Mouse (Mus musculus): ENCODE results near the gene Slc32a1.
A peak's percentile ranks its signal among the peaks of the same experiment; 100 is the strongest.

Slc32a1 gene

DNA sequence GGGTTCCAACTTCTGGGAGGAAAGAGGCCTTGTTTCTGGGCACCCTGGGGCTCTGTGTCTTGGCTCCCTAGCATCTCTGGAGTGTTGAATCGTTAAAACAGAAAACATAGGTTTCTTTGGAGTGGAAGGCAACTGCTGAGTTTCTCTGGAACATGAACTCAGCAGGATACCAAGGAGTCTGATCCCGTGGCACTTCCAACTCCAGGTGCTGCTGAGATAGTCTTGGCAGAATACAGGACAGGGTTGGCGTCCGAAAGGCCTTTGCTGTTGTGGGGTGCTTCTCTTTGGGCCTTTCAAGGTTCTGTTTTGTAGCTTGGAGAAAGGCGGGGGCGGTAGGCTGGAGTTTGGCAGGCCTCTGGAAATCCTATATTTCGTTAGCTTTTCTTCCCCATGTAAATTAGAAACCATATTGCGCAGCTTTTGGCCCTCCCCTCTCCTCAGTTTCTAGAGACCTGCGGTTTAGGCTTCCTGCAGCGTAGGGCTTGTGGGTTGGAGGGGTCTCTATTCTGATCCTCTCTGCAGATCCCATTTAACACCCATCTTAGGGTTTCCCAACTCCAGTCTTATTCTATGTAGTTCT lies 2.2 kb downstream of the Slc32a1 start:
- no peak for DNase-seq

DNA sequence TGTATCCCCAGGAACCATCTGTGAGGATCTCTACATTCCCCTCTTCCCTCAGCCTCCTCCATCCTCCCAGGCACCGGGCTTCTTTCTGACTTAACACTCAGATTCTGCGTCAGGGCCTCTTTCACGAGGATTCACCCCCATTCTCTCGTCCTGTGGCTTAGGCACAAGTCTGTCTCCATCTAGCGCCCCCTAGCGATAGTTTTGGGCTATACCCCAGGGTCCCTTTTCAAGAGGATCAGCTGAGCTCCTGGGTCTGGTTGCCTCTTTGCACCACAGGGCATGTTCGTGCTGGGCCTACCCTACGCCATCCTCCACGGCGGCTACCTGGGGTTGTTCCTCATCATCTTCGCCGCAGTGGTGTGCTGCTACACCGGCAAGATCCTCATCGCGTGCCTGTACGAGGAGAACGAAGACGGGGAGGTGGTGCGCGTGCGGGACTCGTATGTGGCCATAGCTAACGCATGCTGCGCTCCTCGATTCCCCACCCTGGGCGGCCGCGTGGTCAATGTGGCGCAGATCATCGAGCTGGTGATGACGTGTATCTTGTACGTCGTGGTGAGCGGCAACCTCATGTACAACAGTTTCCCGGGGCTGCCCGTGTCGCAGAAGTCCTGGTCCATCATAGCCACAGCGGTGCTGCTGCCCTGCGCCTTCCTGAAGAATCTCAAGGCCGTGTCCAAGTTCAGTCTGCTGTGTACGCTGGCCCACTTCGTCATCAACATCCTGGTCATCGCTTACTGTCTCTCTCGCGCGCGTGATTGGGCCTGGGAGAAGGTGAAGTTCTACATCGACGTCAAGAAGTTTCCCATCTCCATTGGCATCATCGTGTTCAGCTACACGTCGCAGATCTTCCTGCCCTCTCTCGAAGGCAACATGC lies 3.2 kb downstream of the Slc32a1 start:
- peak; percentile 88 for DNase-seq

DNA sequence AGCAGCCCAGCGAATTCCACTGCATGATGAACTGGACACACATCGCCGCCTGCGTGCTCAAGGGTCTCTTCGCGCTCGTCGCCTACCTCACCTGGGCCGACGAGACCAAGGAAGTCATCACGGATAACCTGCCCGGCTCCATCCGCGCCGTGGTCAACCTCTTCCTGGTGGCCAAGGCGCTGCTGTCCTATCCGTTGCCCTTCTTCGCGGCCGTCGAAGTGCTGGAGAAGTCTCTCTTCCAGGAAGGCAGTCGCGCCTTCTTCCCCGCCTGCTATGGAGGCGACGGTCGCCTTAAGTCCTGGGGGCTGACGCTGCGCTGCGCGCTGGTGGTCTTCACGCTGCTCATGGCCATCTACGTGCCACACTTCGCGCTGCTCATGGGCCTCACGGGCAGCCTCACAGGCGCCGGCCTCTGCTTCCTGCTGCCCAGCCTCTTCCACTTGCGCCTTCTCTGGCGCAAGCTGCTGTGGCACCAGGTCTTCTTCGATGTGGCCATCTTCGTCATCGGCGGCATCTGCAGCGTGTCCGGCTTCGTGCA lies 3.9 kb downstream of the Slc32a1 start:
- DNase-seq, result peak; percentile 21

DNA sequence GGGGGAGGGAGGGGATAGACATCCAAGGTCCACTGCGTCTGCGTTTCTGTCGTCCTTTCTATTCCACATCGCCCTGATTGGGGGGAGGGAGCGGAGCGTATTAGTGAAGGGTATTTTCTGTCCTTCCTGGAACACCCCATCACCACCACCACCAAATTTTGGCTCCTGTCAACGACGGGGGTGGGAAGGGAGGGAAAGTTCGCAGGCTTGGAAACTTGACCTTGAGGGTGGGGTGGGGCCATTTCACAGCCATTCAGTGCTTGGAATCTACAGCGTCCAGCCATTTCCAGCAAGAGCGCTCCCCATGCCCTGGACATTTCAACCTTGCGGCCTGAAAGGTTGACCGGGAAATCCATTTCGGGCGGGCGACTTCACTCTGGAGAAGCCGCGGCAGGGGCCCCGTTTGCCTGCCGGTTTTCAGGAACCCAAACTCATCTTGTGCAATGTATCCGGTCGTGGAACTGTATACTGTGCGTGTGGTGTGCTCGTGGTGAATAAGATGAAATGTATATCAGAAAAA lies 4.7 kb downstream of the Slc32a1 start:
- DNase-seq, result no peak

DNA sequence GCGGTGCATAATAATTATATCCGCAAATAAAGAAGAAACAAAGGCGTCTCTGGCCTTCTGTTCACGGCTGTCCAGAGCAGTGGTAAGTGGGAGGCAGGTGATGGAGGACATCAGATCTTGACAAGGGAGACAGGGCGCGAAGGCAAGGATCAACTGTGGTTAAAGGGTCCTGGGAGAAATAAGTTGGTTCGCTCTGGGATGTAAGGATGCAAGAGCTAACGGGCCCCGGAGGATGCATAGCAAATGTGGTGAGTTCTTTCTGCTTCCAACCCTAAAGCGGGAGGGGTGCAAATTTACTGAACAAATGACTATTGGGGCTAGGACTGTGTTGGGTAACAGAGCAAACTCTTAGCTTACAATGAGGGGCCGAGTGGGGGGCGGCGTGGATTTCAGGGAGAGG lies 5.1 kb downstream of the Slc32a1 start:
- no peak for DNase-seq

DNA sequence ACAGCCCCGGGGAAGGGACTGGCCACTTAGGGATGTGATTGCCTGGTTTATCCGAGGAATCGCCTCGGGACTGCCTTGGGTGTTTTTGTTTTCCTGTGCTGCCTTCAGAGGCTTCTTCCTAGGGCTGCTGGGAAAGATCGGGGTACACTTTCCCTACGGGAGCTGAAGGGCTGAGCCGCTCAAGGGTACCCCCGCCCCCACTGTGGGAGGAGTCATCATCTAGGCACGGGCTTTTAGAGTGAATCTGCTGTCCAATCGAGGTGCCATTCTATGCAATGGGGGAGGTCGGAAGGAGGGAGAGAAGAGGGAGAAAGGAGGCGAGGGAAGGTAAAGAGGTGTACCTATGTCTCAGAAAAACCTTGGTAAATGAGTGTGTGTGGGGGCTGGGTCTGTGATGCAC lies 5.7 kb downstream of the Slc32a1 start:
- DNase-seq, result no peak

DNA sequence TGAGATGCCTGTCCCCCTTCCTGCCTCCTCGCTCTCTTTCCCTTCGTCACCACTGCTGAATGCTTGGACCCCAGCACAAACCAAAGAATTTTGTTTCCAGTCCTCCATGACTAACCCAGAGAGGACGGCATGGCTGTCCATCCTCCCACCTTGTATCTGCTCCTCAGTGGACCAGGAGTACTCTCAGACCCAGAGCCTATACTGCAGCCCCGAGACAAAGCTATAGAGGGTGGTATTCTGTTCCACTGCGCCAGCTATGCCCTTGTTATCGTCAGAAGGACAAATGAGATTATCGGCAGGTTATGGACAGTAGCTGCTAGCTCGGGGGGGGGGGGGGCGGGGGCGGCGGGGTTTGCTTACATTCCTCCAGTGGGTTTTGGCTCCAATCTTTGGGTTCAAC lies 6.2 kb downstream of the Slc32a1 start:
- DNase-seq, result no peak

DNA sequence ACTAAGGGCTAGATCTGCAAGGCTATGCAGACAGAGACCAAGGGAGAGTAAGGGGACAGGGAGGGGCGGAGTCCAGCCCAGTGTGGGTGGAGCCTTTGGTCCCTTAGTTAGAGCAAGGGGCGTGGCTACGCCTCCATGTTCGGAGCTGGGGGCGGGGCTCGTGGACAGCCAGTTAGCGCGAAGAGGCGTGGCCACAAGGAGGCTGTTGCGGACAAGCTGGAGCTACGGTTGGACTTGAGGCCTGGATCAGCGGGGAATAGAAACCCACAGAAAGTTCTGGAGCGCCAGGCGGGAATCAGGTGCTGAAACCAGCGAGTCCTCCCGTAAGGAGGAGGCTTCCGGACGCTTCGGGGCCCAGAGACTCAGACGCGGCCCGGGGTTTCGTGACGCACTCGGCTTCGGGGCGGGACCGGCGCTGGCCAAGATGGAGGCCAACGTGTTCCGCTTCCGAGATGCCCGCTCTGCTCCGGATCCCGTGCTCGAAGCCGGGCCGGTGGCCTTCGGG lies 14.2 kb downstream of the Slc32a1 start, which contains the start of gene Actr5:
Gene Actr5, plus strand, starts transcription at position 171 of the 505 bp plus-strand sequence.
- DNase-seq, result peak; percentile 98

DNA sequence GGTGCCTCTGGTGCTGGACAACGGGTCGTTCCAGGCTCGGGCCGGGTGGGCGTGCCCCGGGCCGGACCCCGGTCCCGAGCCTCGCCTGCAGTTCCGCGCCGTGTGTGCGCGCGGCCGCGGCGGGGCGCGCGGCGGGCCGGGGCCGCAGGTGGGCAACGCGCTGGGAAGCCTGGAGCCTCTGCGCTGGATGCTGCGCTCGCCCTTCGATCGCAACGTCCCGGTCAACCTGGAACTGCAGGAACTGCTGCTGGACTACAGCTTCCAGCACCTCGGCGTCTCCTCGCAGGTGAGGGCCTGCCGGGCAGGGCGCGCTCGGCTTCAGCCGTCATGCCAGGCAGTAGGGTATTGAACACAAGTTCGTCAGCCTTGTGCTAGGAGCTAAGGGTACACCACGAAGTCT lies 14.7 kb downstream of the Slc32a1 start:
- DNase-seq, result no peak

DNA sequence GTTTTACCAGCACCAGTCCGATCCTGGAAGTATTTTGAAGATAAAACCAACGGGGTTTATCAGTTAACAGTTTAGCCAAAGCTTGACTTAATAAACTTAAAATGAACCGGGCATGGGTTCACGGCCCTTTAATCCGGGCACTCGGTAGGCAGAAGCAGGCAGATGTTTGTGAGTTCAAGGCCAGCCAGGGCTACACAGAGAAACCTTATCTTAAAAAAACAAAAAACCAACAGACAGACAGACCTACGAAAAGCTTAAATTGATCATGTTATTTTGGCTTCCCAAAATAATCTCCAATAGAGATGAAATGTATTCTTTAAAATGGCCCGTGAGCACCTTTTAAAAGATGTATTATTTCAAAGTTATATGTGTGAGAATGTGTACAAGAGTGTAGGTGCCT lies 15.1 kb downstream of the Slc32a1 start:
- DNase-seq, result no peak

DNA sequence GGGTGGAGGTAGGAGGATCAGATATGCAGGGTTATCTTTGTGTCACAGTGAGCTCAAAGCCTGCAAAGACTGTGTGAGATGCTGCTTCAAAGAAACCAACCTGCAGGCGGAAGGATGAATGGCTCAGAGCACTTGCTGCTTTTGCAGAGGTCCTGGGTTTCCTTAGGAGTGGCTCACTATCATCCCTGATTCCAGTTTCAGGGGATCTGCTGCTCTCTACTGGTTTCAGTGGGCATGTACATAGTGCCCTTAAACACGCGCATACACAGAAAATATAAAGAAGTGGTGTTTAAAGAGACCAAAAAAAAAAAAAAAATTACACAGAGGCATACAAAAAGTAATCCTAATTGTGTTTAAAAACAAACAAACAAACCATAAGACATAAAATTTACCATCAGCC lies 18.3 kb downstream of the Slc32a1 start:
- no peak for DNase-seq

DNA sequence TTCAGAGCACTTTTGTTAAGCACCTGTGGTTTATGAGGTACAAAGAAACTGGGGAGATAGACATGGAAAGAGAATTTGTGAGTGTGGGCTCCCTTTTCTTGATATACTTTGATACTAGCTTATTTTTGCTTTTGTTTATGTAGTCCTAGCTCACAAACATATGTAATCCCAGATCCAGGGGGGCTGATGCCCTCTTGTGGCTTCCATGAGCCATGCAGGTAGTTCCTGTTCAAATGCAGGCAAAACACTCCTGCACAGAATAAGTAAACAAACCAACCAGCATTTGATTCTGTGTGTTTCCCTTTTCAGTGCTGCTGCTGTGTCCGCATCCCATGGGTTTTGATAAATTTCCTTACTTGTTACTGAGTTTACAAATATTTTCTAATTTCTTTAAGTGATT lies 18.8 kb downstream of the Slc32a1 start:
- DNase-seq, result no peak

DNA sequence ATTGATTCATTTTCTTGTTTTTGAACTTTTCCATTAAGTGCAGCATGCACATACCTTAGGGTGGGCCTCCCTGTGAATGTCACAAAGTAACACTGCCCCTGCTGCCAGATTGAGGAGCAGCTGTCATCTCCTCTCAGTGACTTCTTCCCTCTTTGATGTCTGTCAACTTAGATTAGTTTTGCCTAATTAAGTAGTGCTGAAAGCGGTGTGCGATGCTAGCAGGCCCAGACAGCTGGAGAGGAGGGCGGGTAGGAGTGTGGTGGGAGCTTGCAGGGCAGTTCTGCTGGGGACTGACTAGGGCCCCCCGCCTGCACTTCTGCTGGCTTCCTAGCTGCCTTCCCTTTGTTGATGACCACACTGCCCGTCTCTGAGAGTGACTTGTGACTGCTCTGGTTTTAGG lies 21.3 kb downstream of the Slc32a1 start:
- no peak for DNase-seq

DNA sequence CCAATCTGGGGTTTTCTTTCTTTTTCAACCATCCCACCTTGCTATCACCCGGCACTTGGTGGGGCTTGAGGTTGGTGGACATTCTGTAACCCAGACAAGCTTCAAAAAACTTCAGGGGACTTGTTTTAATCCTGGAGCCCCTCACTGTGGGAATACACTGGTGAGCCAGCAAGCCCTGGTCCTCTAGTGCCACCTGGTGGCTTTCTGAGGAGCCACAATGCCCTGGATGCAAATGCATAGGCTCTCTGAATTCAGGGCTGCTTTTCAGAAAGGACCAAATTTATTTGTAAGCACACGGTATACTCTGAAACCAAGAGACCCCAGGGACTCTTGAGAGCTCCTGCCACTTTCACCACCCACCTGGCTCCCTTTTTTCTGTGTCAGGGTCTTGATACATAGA lies 31.3 kb downstream of the Slc32a1 start:
- DNase-seq, result peak; percentile 82

DNA sequence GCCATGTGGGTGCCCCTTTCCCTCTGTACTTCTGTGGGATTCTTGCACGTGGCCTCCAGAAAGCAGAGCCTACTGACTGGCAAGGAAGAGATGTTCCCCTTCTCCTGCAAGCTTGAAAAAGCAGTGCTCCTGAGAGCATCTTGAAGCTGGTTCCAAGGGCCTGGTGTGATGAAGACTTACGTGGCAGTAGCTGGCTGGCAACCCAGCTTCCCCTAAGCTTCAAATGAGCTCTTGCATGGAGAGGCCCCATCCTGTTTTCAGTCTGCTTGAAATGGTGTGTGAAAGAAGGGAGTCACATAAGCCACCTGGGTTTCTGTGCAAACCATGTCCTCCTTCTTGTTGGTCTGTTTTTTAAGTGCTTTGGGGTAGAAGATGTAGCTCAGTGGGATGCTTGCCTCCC lies 32.0 kb downstream of the Slc32a1 start:
- DNase-seq, result no peak

DNA sequence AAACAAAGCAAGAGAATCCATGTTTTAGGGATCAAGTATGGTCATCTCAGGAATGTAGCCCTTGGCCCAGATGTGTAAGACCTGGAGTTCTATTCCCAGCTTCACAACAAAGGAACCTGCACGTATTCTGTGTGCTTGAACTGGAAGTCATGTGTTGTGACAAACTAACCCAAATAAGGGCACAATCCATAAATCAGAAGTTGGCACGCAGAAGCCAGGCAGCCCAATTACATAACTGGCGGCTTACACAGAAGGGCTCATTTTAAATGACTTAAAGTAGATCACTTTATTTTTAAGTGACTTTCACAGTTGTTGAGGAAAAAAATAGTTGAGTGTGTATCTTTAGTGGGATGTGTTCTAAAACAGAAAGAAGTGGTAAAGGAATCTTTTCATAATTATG lies 33.2 kb downstream of the Slc32a1 start:
- DNase-seq, result no peak

DNA sequence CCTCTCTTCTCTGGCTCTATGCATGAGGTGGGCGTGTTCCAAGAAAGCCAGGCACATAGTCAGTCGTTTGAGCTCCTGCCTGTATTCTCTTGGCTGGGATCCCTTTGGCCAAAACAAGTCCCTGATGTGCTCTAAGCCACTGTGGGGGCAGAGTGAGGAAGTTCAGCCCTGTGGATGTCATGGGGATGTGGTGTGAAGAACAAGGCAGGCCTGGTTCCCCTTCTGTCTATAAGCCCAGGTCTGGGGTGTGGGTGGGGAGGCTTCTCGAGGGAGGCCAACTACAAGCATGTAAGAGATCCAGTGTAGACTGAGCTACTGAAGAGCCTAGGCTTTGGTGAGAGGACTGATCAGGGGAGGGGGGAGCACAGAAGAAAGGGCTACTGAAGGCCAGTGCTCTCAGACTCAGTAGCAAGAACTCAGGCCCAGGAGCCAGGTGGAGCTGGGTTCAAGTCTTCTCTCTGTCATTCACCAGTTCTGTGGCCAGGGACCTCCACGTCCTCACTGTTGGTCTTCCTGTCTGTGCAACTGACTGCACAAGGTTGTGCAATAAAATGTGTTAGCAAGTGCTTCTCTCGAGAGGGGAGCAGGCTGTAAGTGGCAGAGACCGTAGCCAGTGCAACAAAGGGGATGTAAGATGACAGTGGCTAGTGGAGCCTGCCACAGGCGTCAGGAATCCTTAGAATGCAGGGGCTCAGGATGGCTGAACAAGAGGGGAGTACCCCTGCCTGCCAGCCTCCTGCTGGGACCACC lies 40.8 kb downstream of the Slc32a1 start:
- no peak for DNase-seq

DNA sequence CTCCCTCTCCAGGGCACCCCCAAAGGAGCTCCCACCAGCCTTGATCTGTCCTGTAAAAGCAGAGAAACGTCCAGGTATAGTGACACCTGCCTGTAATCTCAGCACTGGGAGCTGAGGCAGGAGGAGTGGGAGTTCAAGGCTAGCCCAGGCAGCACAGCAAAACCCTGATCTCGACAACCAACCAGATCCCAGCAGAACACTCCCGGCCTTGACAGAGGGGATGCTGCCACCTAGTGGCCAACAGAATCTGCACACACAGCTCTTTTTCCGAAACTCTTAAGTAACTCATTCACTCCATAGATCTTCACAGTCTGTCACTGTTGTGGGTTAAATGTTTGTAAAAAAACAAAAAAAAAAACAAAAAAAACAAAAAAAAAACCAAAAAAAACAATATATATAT lies 42.4 kb downstream of the Slc32a1 start:
- peak; percentile 90 for DNase-seq

DNA sequence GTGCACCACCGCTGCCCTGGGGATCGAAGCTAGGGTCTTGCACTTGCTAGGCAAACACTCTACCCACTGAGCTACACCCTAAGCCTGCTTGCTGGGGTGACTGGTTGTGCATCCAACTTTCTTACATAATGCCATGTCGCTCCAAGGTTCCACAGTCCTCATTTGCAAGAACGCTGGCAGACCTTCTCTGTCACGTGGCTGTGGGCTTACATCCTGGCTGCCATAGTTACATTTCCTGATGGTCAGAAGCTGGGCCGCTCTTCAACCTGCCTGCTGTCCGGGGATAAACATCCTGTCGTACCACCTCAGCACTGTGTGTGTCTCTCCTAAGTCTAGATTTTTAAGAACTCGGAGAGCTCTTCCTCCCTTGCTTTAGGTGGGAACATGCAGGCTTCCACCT lies 44.1 kb downstream of the Slc32a1 start:
- DNase-seq, result no peak

DNA sequence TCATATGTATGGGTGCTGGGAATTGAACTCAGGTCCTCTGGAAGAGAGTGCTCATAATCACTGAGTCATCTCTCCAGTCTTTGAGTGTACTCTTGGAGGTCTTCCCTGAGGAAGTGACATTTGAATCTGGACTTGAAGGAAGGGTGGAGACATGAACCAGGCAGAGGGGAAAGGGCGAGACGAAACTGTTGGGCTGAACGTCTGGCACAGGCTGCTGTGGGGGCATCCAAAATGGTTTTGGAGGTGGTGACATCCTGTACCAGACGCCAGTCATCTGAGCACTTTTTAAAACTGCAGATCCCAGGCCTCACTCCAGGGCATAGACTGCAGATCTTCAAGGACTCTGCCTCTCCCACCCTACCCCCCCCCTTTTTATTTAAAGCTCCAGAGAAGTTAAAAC lies 45.2 kb downstream of the Slc32a1 start:
- DNase-seq, result no peak

DNA sequence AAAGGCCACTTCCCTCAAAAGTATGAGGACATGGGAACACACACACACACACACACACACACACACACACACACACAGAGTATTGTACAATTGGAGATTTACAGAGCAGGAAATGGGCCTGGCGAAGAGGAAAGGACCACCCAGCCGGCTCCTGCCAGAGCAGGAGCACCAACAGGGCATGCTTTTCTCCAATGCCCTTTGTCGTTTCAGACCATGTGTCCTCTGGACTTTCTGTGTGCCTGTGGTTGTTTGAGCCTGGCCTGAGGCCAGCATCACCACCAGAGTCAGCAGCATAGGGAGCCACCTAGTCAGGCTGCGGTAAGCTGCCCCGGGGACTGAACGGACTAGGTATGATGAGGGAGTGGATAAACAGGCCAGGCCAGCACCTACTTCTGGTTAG lies 48.3 kb downstream of the Slc32a1 start:
- no peak for DNase-seq

DNA sequence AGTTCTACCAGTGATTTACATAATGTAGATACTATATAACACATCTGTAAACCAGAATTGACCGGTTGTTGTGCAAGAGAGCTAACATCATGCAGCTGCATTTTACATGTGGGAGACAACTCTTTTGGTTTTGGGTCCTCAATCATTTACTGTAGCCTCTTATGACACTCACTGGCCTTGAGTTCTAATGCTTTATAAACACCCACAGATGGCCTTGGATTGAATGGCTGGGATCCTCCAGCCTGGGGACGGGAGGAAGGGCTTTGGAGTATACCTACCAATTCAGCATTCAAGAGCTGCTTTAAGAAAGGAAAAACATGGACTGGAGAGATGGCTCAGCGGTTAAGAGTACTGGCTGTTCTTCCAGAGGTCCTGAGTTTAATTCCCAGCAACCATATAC lies 48.8 kb downstream of the Slc32a1 start:
- no peak for DNase-seq

DNA sequence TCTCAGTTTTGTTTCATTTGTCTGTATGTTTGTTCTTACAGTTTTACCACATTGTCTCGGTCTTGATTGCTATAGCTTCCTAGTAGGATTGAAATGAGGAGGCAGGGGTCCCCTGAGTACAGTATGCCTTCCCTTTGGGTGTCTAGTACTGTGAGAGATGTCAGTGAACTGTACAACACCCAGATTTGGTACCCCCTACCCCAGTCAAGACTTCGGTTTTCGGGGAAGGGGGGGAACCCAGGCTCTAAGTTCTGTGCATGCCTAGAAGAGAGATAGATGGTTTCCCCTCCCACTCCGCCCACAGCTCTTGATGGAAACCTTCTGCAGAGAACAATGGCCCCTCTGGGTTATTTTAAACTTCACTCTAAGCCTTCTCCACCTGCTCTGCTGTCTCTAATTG lies 54.5 kb downstream of the Slc32a1 start, which contains the start of gene Ppp1r16b:
Gene Ppp1r16b, plus strand, starts transcription at position 301 of the 400 bp plus-strand sequence.
- DNase-seq, result no peak

Data from thymus, postnatal 4 days (tissue).